Mouse (Mus musculus) C2C12 (cell line): ENCODE measurements around the gene Map3k4.

Experiments
- CTCF ChIP-seq: IDR thresholded peaks from one replicate; pipeline ENCODE4 v1.5.1; 2011; ENCODE audit not compliant: control insufficient read depth, insufficient read depth, insufficient read length
- MYOD1 ChIP-seq: IDR thresholded peaks from one replicate; pipeline ENCODE4 v1.6.1; 2011; ENCODE audit warnings: low read depth; ENCODE audit not compliant: control insufficient read depth, insufficient read length
- MYOG ChIP-seq: IDR thresholded peaks from one replicate; pipeline ENCODE4 v1.6.1; 2011; ENCODE audit not compliant: control insufficient read depth, insufficient read length; ENCODE audit errors: extremely low read depth
- USF1 ChIP-seq: IDR thresholded peaks from one replicate; pipeline ENCODE4 v1.6.1; 2011; ENCODE audit warnings: low read depth, mild to moderate bottlenecking, control low read depth, moderate library complexity

GRCm38 (mm10) chr17:12337156-12337555, 18.6 kb upstream of the Map3k4 start:
- TF ChIP-seq USF1 = no peak
- no peak for TF ChIP-seq CTCF
- no peak for TF ChIP-seq MYOD1
- no peak for TF ChIP-seq MYOG
